Mouse (Mus musculus): ENCODE measurements around the gene Cdk5r1.

DNA sequence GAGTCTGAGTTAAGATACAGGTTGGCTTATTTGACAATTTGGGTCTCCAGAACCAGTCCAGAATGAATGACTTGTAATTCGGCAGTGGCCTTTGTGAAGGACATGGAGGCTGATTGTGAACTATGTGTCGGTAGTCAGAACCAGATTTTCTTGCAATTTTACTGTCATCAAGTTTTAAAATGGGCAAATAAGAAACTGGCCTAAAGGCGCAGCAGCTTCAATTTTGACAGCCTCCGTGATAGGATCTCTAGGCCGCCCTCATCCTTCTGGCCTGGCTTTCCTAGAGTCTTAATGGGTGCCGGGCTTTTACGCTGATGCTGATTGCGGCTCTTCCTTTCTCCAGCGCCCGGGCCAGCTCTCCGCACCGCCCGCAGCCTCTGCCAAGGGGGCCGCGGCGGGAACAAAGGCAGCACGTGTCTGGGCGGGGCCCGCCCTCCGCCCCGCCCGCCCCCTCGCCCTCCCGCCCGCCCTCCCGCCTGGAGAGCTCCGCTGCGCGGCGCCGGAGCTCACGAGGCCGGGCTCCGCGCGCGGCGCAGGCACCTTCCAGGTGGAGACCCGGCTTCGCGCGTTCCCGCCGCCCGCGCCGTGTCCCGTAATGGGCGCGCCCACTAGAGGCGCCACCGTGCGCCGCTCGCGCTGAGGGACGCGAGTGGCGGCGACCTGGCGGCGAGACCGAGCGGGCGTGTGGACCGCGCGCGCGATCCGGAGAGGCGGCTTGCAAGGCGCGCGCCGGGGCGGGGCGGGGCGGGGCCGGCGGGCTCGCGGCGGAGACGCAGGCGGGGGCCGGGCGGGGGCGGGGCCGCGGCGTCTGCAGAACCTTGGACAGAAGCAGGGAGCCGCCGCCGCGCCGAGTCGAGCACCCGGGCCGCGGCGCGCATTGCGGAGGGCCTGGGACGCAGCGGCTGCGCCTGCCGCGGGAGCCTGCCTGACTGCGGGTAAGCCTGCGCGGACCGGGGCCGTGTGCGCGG, at the start of gene Cdk5r1:
- TF ChIP-seq POLR2A (IDR thresholded peaks at IDR 0.05; ENCODE audit: control insufficient read depth in 1 of 2, insufficient read depth in 1 of 2, low read depth in 1 of 2, low read length in 2 of 2, poor library complexity in 1 of 2) (peak; percentile 71 to 93; a peak in 3 of 4 replicates), TAL1 (IDR thresholded peaks at IDR 0.05; ENCODE audit: low read length) (no peak), MAZ (IDR thresholded peaks at IDR 0.05; ENCODE audit: low read depth, low read length) (no peak; the same call in 1 of the 2 replicates), MAX (IDR thresholded peaks at IDR 0.05; ENCODE audit: low read length) (peak; percentile 84), KAT2A (conservative IDR thresholded peaks at IDR 0.05; ENCODE audit: low read depth, low read length) (no peak), GATA1 (IDR thresholded peaks at IDR 0.05; ENCODE audit: low read depth, low read length) (no peak)

All from MEL (cell line).